Mouse (Mus musculus) frontal cortex, postnatal 14 days (tissue): Measurements from ENCODE around the gene Ache.
"Not testable (repeated sequence)": the region's sequence is repeated elsewhere in the genome, so short reads cannot be mapped to it uniquely, and the experiment has no call there.

Experiments used
- DNase-seq, 2 experiments: peaks; one replicate each; pipeline ENCODE4 v3.0.0; 2022; ENCODE audit warnings: low spot score in 2 of 2

Gene Ache

DNA sequence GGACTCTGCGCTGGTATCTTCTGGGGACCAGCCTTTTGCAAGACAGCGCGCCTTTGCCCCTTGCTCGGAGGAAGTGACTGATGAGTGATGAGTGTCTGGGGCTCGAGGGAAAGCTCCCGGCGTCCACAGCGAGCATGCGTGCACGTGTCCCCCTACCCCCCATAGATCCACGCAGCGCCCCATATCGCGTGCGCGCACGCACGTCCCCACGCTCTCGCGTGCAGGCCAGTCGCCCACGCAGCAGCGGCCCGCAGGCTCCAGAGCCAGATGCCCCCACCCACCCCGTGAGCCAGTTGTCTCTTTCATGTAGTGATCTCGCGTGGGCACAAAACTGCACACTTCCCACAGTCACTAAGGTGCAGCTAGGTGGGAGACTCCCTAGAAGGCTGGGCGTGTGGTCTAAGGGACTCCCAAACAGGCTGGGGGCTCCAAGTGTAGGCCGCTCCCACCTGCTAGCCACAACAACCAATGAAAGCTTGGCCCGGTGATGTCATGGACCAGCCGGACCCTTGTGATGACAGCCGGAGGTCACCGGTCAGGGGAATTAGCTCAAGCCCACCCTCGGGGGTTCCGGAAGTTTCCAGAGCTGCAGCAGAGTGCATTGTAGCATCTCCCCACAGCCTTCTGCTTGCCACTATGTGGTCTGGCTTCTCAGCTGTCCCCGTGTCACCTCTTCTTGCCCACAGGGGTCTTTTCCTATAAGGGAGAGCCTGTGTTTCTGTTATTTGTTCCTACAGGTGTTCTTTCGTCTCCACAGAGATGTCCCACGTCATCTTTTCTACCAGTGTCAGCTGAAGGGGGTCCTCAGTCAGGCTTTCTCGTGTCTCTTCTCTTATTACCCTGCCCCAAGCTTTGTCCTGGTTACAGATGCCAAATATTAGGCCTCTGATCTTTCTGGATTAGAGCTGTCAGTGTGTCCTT lies at the start of gene Ache:
Gene Ache (plus strand): TSS at position 488 of the 921 bp plus-strand sequence.
- DNase-seq, result peak; percentile 61 to 70

DNA sequence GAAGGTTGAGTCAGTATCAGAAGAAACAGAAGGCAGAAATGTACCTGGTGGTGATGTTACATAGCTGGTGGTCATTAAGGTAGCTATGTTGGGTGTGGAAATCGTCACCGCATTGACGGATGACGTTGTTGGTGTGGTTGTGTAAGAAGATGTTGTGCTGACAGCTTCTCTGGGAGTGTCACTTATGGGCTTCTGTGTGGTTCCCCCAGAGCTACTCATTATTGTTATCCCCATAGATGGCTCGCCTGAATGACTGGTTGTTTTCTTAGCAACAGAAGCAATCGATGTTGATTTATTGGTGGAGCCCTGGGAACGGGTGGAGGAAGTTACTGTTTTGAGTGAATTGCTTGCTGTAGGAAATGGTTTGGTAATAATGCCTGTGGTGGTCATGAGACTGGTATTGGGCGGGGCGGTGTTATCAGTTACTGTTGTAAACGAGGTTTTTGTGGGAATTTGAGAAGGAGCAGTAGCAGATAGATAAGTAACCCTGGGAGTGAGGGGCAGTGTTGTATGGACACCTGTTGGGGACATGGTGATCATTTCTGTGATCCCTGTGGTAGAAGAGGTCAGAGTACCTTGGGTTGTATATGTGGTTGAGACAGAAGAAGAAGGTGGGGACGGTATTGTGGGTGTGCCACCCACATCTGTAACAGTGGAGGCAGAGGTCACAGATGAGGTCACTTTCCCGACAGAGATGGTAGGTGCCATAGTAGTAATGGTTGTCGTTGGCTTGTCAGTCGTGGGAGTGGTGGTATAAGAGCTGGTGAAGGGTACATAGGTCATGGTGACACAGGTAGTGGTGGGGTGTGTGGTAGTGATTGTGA lies 23.2 kb upstream of the Ache start:
- DNase-seq, result no peak

DNA sequence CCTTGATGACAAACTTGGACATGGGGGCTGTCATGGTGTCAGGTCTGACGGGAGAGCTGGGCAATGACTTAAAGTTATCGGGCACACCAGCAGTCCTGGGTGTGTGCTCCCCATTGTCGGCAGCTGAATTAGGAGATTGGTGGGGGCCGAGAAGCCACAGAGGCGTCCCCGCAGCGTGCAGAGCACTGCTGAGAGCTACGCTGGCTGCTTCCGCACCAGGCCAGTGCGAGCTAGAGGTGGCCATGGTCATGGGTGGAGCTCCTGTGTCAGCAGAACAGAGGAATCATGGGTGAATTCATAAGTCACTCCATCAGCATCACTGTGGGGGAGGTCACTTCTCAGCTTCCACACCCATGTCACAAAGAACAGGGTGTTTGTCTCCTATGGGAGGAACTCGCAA lies 22.5 kb upstream of the Ache start:
- no peak for DNase-seq

DNA sequence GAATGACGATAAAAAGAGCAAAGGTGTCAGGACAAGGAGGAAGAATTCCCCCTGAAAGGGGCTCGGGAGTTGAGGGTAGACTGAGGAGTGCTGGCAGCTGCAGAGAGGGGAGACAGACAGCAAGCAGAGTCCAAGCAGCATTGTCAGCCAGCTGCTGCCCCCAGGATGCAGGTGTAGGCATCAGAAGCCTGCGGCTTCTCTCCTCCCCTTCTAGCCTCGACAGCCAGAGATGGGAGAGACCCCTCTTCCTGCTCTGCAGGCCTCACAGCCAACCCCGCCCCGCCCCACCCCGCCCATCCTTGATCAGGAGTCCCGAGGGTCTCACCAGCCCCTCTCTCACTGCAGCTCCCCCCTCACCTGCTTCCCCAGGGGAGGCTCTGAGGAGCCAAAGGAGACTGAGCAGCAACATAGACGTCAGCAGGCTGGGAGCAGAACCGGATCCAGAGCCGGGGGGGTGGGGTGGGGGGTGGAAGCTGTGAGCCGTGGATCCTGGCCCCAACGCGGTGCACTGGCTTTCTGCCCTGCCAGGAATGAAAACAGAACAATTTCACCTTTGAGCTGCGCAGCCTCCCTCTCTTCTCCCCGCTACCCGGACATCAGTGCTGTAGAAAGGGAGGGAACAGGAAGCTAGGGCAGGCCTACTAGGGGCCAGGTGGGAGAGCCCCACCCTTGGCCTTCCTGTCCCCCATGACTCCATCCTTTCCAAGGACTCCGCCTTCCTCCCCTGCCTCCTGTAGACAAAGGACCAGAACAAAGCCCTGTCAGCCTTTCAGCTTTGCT lies 19.0 kb upstream of the Ache start:
- no peak for DNase-seq

DNA sequence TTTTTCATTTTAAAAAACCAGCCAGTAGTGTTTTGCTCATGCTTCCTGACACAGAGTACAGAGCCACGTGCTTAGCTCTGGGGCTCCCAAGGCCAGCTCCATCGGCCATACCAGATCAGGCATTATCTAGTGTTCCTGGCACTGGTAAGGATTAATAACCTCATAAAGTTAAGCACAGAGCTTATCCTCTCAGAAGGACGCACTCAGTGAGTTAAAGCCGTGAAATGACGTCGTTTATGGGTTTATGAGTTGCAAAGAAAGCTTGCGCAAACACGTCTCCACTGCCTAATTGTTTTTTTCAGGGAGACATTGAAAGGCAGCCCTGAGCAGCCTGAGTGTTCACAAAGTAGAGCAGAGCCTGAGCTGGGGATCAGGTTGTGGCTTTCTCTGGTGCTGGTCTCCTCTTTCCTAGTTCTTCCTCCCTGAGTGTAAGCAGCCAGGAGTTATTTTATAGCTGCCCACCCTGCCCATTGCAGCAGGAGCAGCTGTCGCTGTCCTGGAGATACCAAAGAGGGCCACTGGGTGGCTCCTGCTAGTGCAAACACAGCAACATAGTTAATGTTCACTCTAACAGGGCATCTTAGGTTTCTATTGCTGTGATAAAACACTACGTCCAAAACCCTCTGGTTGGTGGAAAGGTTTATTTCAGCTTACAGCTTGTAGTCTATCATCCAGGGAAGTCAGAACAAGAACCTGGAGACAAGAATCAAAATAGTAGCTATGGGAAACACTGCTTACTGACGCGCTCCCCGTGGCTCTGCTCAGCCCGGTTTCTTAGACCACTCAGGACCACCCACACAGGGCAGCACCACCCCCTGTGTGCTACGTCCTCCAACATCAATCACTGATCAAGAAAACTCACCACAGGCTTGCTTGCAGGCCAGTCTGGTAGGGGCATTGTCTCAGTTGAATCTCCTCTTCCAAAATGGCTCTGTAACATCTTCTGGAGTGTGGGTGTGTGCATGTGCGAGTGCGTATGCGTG lies 9.7 kb upstream of the Ache start:
- no peak for DNase-seq

DNA sequence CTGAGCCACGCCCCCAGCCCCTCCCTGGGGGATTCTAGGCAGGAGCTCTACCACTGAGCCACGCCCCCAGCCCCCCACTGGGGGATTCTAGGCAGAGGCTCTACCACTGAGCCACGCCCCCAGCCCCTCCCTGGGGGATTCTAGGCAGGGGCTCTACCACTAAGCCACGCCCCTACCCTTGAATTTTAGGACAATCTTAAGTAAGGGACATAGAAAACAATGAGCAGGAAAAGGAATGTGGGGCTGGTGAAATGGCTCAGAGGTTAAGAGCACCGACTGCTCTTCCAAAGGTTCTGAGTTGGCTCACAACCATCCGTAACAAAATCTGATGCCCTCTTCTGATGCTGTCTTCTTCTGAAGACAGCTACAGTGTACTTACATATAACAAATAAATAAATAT lies 2.9 kb upstream of the Ache start:
- DNase-seq, result not testable (repeated sequence)

DNA sequence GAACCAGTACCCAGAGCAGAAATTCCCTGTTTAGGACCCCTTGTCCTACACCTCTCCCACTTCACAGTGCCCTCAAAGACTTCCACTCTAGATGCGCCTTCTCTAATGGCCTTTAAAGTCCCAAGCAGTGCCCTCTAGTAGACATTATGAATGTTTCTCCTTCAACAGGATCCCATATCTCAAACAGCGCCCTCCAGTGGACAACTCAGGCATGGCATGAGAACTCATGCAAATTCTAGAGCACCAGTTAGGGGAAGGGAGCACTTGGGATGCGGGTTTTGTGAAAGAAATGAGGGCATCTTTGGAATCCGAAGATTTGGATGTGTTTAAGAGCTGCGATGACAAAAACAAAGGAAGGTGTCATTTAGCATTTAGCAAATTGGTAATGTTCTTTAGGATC lies 2.3 kb upstream of the Ache start:
- DNase-seq, result no peak

DNA sequence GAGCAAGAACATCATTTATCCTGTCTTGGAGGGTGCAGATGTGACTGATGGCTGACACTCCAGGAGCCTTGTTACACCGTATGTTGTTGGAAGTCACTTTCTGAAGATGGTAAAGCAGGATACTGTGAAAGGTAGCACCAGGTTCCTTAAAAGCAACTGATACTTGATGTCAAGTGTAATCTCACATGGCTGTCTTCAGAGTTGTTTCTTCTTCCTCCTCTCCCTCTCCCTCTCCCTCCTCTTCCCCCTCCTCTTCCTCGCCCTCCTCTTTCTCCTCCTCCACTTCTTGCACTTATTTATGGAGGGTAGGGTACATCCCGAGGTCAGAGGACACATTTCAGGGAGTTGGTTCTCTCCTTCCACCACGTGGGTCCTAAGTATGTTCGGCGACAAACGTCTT lies 1.3 kb upstream of the Ache start:
- DNase-seq, result no peak

DNA sequence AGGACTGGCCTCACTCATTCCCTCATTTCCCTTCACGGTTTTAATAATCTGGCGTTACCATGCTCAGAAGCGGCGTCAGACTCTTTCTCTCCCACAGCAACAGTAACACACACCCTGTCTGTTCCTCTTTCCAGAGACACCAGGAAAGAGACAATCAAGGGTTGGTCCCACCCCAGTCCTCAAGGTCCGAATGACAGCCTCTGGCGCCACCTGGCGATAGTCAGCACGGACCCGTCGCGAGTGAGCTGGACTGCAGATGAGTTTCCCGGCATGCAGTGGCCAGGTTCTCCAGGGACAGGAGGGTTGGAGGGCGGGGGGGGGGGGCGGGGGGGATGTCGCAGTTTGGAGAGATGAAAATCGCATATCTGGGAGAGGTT lies 676 bp upstream of the Ache start:
- peak; percentile 74 to 85 for DNase-seq

DNA sequence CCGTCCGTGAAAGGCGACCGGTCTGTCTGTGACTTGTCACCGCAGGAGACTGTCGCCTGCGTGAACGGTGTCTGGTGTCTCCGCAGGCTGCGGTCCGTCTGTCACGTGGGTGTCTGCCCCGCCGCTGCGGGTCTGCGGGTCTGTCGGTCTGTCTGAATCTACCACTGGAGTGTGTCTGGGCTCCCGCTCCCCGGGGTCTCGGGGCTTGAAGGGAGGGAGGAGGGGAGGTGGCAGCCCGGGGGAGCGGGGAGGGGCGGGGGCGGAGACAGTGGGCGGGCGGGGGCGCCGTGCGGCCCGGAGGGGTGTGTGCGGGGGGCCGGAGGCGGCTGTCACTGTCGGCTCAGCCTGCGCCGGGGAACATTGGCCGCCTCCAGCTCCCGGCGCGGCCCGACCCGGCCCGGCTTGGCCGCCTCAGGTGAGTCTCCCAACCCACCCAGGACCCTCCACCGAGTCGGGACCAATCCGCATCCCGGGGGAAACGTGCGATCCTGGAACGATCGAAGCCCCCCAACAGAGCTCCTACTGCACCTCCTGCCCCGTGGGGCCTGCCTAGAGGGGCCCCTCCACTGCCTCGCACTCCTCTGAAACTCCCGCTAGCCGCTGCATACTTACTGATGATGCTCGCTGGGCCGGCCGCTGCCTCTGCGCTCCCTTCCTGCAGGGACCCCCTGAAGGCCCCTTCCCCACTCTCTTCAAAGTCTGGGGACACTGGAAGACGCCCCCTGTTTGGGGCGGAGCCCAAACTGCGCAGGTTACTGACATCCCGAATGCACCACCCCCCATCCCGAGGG lies 829 bp downstream of the Ache start:
- peak; percentile 60 to 62 for DNase-seq

DNA sequence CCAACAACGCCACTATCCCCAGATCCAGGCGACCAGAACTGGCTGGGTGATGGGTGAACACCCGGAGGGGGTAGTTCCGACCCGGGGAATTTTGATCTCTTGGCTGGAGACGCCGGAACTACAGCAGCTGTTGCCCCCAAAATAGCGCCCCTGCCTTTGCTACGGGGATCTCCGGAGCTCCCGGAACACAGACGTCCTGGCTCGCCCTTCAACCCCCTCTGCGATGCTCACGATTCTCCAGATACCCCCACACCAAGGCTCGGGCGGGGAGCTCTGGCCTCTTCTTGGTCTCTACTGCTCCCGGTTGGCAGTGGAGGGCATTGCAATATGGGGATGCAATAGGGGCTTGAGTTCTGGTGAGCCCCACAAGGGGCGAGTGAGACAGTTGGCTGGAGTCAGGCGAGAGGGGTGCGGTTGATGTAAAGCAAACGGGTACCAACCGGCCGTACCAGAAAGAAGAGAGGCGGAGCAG lies 1.7 kb downstream of the Ache start:
- peak; percentile 69 to 70 for DNase-seq

DNA sequence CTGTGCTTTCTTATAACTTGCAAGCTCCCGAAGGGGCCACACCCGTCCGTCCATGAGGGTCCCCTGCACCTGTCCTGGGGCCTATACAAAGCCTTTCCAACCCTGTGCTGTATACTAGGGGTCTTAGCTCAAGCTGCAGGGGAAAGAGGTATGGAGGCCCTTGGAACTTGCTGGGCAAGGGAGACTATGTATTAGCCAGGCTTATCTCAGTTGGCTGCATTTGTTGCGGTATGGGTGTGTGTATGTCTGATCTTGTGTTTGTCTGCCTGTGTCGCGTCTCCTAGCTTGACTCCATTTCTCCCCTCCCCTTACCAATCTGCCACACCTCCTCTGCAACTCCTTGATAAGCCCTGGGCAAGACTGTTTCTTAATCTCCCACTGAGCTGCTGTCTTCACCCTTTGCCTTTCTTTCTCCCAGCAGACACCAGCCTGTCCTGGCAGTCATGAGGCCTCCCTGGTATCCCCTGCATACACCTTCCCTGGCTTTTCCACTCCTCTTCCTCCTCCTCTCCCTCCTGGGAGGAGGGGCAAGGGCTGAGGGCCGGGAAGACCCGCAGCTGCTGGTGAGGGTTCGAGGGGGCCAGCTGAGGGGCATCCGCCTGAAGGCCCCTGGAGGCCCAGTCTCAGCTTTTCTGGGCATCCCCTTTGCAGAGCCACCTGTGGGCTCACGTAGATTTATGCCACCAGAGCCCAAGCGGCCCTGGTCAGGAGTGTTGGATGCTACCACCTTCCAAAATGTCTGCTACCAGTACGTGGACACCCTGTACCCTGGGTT lies 2.5 kb downstream of the Ache start:
- DNase-seq, result no peak

DNA sequence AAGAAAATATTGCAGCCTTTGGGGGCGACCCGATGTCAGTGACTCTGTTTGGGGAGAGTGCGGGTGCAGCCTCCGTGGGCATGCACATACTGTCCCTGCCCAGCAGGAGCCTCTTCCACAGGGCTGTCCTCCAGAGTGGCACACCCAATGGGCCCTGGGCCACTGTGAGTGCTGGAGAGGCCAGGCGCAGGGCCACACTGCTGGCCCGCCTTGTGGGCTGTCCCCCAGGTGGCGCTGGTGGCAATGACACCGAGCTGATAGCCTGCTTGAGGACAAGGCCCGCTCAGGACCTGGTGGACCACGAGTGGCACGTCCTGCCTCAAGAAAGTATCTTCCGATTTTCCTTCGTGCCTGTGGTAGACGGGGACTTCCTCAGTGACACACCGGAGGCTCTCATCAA lies 3.4 kb downstream of the Ache start:
- peak in 1 of 2 experiments; percentile 38 for DNase-seq

DNA sequence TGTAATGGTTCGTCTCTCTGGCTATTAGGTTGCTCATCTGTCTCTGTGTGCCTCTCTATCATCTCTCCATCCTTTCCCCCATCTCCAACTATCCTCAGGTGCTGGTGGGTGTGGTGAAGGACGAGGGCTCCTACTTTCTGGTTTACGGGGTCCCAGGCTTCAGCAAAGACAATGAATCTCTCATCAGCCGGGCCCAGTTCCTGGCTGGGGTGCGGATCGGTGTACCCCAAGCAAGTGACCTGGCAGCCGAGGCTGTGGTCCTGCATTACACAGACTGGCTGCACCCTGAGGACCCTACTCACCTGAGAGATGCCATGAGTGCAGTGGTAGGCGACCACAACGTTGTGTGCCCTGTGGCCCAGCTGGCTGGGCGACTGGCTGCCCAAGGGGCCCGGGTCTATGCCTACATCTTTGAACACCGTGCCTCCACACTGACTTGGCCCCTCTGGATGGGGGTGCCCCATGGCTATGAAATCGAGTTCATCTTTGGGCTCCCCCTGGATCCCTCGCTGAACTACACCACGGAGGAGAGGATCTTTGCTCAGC lies 4.1 kb downstream of the Ache start:
- DNase-seq, result no peak

DNA sequence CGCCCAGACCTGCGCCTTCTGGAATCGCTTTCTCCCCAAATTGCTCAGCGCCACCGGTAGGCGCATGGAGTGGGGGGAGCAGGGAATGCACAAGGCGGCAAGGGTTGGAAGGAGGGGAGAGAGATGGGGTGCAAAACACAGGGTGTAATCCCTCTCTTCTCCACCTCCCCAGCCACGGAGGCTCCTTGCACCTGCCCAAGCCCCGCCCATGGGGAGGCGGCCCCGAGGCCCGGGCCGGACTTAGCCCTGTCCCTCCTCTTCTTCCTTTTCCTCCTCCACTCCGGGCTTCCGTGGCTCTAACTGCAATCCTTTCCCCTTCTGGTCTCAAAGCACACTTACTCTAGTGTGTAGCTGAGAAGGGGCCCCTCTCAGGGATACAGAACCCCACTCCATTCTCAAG lies 6.0 kb downstream of the Ache start:
- DNase-seq, result peak in 1 of 2 experiments; percentile 53

DNA sequence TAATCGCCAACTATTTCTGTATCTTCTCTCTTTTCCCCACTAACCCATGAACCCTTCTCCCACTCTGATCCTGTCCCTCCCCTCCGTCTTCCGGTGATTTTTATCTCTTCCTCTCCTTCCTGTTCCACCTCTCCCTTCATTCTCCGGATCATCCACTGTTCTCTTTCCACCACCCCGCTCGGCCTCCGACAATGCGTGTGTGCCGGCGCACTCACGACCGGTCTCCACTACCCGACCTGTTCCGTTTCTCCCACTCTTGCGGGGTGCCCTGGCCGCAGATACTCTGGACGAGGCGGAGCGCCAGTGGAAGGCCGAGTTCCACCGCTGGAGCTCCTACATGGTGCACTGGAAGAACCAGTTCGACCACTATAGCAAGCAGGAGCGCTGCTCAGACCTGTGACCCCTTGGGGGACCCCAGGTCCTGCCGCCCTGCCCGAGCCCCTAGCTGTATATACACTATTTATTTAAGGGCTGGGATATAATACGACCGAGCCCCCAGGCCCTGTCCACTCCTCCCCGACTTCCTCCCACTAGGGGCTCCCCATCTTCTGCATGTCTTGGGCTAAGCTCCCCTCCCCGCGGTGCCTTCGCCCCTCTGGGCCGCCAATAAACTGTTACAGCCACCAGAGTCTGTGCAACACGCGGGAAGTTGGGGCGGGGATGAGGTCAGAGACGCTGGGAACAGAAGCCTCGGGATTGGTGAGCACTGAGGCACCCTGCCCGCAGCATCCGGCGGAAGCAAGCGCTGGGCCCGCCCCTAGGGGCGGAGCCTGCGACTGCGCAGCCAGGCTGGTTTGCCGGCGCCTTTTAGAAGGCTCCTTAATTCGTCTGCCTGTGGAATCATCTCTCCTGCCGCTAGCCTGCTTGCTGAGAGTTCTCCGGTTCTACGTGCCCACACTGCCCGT lies 6.8 kb downstream of the Ache start, which contains the start of gene Ufsp1:
Gene Ufsp1 (plus strand): TSS at position 791 of the 905 bp plus-strand sequence.
- peak; percentile 94 for DNase-seq

DNA sequence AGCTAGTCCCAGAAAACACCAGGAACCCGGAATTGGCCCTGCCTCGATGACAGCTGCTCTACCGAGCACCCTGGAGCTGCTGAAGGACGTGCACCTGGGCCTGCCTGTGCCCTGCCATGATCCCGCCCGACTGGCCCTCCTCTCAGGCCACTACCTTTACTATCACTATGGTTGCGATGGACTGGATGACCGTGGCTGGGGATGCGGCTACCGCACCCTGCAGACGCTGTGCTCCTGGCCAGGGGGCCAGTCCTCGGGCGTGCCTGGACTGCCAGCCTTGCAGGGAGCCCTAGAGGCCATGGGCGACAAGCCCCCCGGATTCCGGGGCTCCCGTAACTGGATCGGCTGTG lies 7.4 kb downstream of the Ache start:
- DNase-seq, result no peak

DNA sequence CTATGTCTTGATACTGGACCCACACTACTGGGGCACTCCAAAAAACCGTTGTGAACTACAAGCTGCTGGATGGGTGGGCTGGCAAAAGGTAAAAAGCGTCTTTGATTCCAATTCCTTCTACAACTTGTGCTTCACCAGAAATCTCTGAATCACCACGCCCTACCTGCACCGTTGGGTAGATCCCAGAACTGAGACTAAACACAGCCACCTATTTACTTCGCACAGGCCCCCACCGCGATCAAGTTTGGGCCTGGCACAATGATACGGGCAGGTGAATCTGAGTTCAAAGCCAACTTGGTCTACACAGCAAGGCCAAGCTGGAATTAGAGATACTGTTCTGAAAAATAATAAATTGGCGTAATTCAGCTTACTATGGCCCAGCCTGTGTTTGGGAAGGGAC lies 8.0 kb downstream of the Ache start:
- no peak for DNase-seq
